Mouse (Mus musculus) midbrain, embryonic 16.5 days (tissue): ENCODE measurements around the gene Lilr4b. TPM values are rescaled to one million over a fixed set of nuclear protein-coding genes. Genes with fewer than 3 reads are reported as not detected.
"Not testable (repeated sequence)": the region's sequence is repeated elsewhere in the genome, so short reads cannot be mapped to it uniquely, and the experiment has no call there.

Source experiments
- ATAC-seq: fragments of 200-750 bp; cut with Nextera tagmentation; 2 replicates; pipeline ENCODE4 v1.8.0; 2017; ENCODE audit warnings: moderate TSS enrichment
- H3K27ac ChIP-seq: fragments of 300-500 bp; sonication (generic); 2 replicates; pipeline ENCODE4 v1.5.1; 2014; ENCODE audit warnings: mild to moderate bottlenecking, low read length, mixed read lengths
- H3K27me3 ChIP-seq: fragments of 300-500 bp; sonication (generic); 2 replicates; pipeline ENCODE4 v1.6.1; 2014; ENCODE audit warnings: low read depth, low read length, mixed read lengths; ENCODE audit not compliant: control insufficient read depth, insufficient read depth
- H3K36me3 ChIP-seq: fragments of 300-500 bp; sonication (generic); 2 replicates; pipeline ENCODE4 v1.6.1; 2014; ENCODE audit warnings: mild to moderate bottlenecking, low read length, moderate library complexity, mixed read lengths; ENCODE audit not compliant: control insufficient read depth, insufficient read depth
- H3K4me1 ChIP-seq: fragments of 300-500 bp; sonication (generic); 2 replicates; pipeline ENCODE4 v1.6.1; 2014; ENCODE audit warnings: mild to moderate bottlenecking, low read length, mixed read lengths; ENCODE audit not compliant: control insufficient read depth, insufficient read depth
- H3K4me2 ChIP-seq: fragments of 300-500 bp; sonication (generic); 2 replicates; pipeline ENCODE4 v1.6.1; 2014; ENCODE audit warnings: mild to moderate bottlenecking, low read length, mixed read lengths
- H3K4me3 ChIP-seq: fragments of 300-500 bp; sonication (generic); 2 replicates; pipeline ENCODE4 v1.5.1; 2014; ENCODE audit warnings: low read depth, mild to moderate bottlenecking, low read length, moderate library complexity, mixed read lengths
- H3K9ac ChIP-seq: fragments of 300-500 bp; sonication (generic); 2 replicates; pipeline ENCODE4 v1.6.1; 2014; ENCODE audit warnings: low read depth, low read length, mixed read lengths
- H3K9me3 ChIP-seq: fragments of 300-500 bp; sonication (generic); replicated peaks from 2 replicates; pipeline ENCODE4 v1.6.1; 2014; ENCODE audit warnings: mild to moderate bottlenecking, low read length, mixed read lengths; ENCODE audit not compliant: control insufficient read depth, poor library complexity, severe bottlenecking
- WGBS: fragments of 180-500 bp; shearing (Covaris S2); extraction: QIAGEN DNeasy Blood & Tissue Kit; methylation state at CpG from one replicate; pipeline ENCODE4 v1.1.7; 2014; 5-methylcytosine and 5-hydroxymethylcytosine counted together
- polyA plus RNA-seq: library from polyadenylated mRNA; unstranded; fragments of >200 nt; fragmentation: Nextera tagmentation; extraction: Ambion mirVana; gene quantifications from 2 replicates; pipeline ENCODE4 v1.2.1, GENCODE M21; 2015

Lilr4b gene
- polyA plus RNA-seq, 1 experiment from 2014 or later: 0.29 TPM

GRCm38 (mm10) chr10:51490691-51491090, 10.3 kb downstream of the Lilr4b start, which contains the start of gene Lilrb4a:
Gene Lilrb4a, plus strand, starts transcription at chr10:51490956.
- no CpG with 5 or more reads among the region's 2 CpGs for WGBS
- not testable (repeated sequence) for ATAC-seq

GRCm38 (mm10) chr10:51520021-51520420, 39.6 kb downstream of the Lilr4b start:
- Histone ChIP-seq H3K36me3 (no peaks in the 10 kb centered on the region), H3K4me1 (no peaks in the 10 kb centered on the region), H3K4me2 (no peak overlapping the region), H3K27ac (no peak overlapping the region), H3K9ac (no peak overlapping the region), H3K9me3 (no peaks in the 10 kb centered on the region), H3K4me3 (no peak overlapping the region), H3K27me3 (no peaks in the 10 kb centered on the region)
- ATAC-seq: no peak

More at GRCm38 (mm10) chr10:51490691-51491090, 10.3 kb downstream of the Lilr4b start, which contains the start of gene Lilrb4a:
- H3K36me3 ChIP-seq, H3K9me3 ChIP-seq, H3K4me1 ChIP-seq, H3K27ac ChIP-seq, H3K9ac ChIP-seq, H3K27me3 ChIP-seq, H3K4me3 ChIP-seq, H3K4me2 ChIP-seq: not testable (repeated sequence)

- Histone ChIP-seq H3K27ac (no peak overlapping the region), H3K4me2 (no peak overlapping the region), H3K9me3 (no peaks in the 10 kb centered on the region), H3K36me3 (no peaks in the 10 kb centered on the region), H3K27me3 (no peaks in the 10 kb centered on the region), H3K4me1 (no peaks in the 10 kb centered on the region), H3K4me3 (no peak overlapping the region), H3K9ac (no peak overlapping the region)
- no peak for ATAC-seq
Measured at GRCm38 (mm10) chr10:51521453-51521852, 41.0 kb downstream of the Lilr4b start.

GRCm38 (mm10) chr10:51526090-51526489, 45.7 kb downstream of the Lilr4b start:
- Histone ChIP-seq H3K27ac (no peak overlapping the region), H3K4me3 (no peak overlapping the region), H3K9me3 (no peaks in the 10 kb centered on the region), H3K9ac (no peak overlapping the region), H3K4me1 (no peaks in the 10 kb centered on the region), H3K4me2 (no peak overlapping the region), H3K27me3 (no peaks in the 10 kb centered on the region), H3K36me3 (no peaks in the 10 kb centered on the region)
- WGBS: 60% methylated on average over 7 of the region's 7 CpGs
- ATAC-seq: no peak

GRCm38 (mm10) chr10:51526633-51527032, 46.2 kb downstream of the Lilr4b start:
- H3K9ac ChIP-seq: no peak overlapping the region
- ATAC-seq: no peak
- WGBS: 72% methylated on average over 4 of the region's 4 CpGs
- H3K27ac ChIP-seq: no peak overlapping the region
- H3K36me3 ChIP-seq: no peaks in the 10 kb centered on the region
- no peaks in the 10 kb centered on the region for H3K4me1 ChIP-seq
- H3K4me2 ChIP-seq: no peak overlapping the region
- H3K4me3 ChIP-seq: no peak overlapping the region
- H3K27me3 ChIP-seq: no peaks in the 10 kb centered on the region
- no peaks in the 10 kb centered on the region for H3K9me3 ChIP-seq

- H3K9ac ChIP-seq: no peak overlapping the region
- no peak overlapping the region for H3K4me2 ChIP-seq
- no peak overlapping the region for H3K4me3 ChIP-seq
- H3K9me3 ChIP-seq: no peaks in the 10 kb centered on the region
- no peak overlapping the region for H3K27ac ChIP-seq
- H3K4me1 ChIP-seq: no peaks in the 10 kb centered on the region
- 65% methylated on average over 8 of the region's 8 CpGs for WGBS
- H3K27me3 ChIP-seq: no peaks in the 10 kb centered on the region
- no peak for ATAC-seq
- H3K36me3 ChIP-seq: no peaks in the 10 kb centered on the region
Measured at GRCm38 (mm10) chr10:51528840-51529434, 48.5 kb downstream of the Lilr4b start.

- H3K27me3 ChIP-seq: no peaks in the 10 kb centered on the region
- H3K4me1 ChIP-seq: no peaks in the 10 kb centered on the region
- H3K9me3 ChIP-seq: no peaks in the 10 kb centered on the region
- no peak overlapping the region for H3K9ac ChIP-seq
- H3K4me3 ChIP-seq: no peak overlapping the region
- no peak overlapping the region for H3K27ac ChIP-seq
- no peaks in the 10 kb centered on the region for H3K36me3 ChIP-seq
- WGBS: 58% methylated on average over 3 of the region's 3 CpGs
- H3K4me2 ChIP-seq: no peak overlapping the region
- no peak for ATAC-seq
Measured at GRCm38 (mm10) chr10:51529497-51529896, 49.1 kb downstream of the Lilr4b start.

- no peaks in the 10 kb centered on the region for H3K36me3 ChIP-seq
- no peak overlapping the region for H3K9ac ChIP-seq
- no peaks in the 10 kb centered on the region for H3K4me1 ChIP-seq
- no peak overlapping the region for H3K4me3 ChIP-seq
- WGBS: 89% methylated on average over 7 of the region's 7 CpGs
- ATAC-seq: no peak
- no peak overlapping the region for H3K27ac ChIP-seq
- H3K27me3 ChIP-seq: no peaks in the 10 kb centered on the region
- H3K9me3 ChIP-seq: no peaks in the 10 kb centered on the region
- no peak overlapping the region for H3K4me2 ChIP-seq
Measured at GRCm38 (mm10) chr10:51530813-51531212, 50.4 kb downstream of the Lilr4b start.
